Mouse (Mus musculus) limb, embryonic 14.5 days (tissue): Measurements from ENCODE around the gene Gbf1. TPM values are rescaled to one million over a fixed set of nuclear protein-coding genes. Genes with fewer than 3 reads are reported as not detected.

ENCODE experiments used
- ATAC-seq: fragments of 200-750 bp; cut with Nextera tagmentation; 2 replicates; pipeline ENCODE4 v1.8.0; 2017; ENCODE audit warnings: low read depth, moderate number of reproducible peaks, moderate TSS enrichment; ENCODE audit not compliant: low FRiP score
- DNase-seq: peaks from one replicate; pipeline ENCODE4 v3.0.0-alpha.2; 2015; ENCODE audit warnings: low spot score
- H3K27ac ChIP-seq: fragments of 300-500 bp; sonication (generic); replicated peaks from 2 replicates; pipeline ENCODE4 v1.5.1; 2014; ENCODE audit warnings: low read depth, mild to moderate bottlenecking, low read length, moderate library complexity, mixed read lengths
- H3K27me3 ChIP-seq: fragments of 300-500 bp; sonication (generic); 2 replicates; pipeline ENCODE4 v1.6.1; 2014; ENCODE audit warnings: low read length, mixed read lengths; ENCODE audit not compliant: control insufficient read depth, insufficient read depth
- H3K36me3 ChIP-seq: fragments of 300-500 bp; sonication (generic); 2 replicates; pipeline ENCODE4 v1.6.1; 2014; ENCODE audit warnings: mild to moderate bottlenecking, low read length, moderate library complexity, mixed read lengths; ENCODE audit not compliant: control insufficient read depth, insufficient read depth
- H3K4me1 ChIP-seq: fragments of 300-500 bp; sonication (generic); 2 replicates; pipeline ENCODE4 v1.6.1; 2014; ENCODE audit warnings: antibody characterized with exemption, low read length, mixed read lengths; ENCODE audit not compliant: control insufficient read depth, insufficient read depth
- H3K4me2 ChIP-seq: fragments of 300-500 bp; sonication (generic); replicated peaks from 2 replicates; pipeline ENCODE4 v1.6.1; 2014; ENCODE audit warnings: low read depth, mild to moderate bottlenecking, low read length, moderate library complexity; ENCODE audit not compliant: severe bottlenecking
- H3K4me3 ChIP-seq: fragments of 300-500 bp; sonication (generic); replicated peaks from 2 replicates; pipeline ENCODE4 v1.5.1; 2014; ENCODE audit warnings: low read length
- H3K9ac ChIP-seq: fragments of 300-500 bp; sonication (generic); 2 replicates; pipeline ENCODE4 v1.6.1; 2014; ENCODE audit warnings: mild to moderate bottlenecking, low read depth, low read length, moderate library complexity; ENCODE audit not compliant: severe bottlenecking
- H3K9me3 ChIP-seq: fragments of 300-500 bp; sonication (generic); 2 replicates; pipeline ENCODE4 v1.6.1; 2016; ENCODE audit warnings: low read length; ENCODE audit not compliant: control insufficient read depth
- POLR2A ChIP-seq: fragments of 200-500 bp; IDR thresholded peaks from 2 replicates; pipeline ENCODE4 v1.8.0; 2012; ENCODE audit warnings: inconsistent platforms, mild to moderate bottlenecking, moderate library complexity, borderline replicate concordance; ENCODE audit not compliant: insufficient read depth, insufficient read length; ENCODE audit errors: extremely low read depth
- WGBS: fragments of 180-500 bp; shearing (Covaris S2); extraction: QIAGEN DNeasy Blood & Tissue Kit; methylation state at CpG from one replicate; pipeline ENCODE4 v1.1.7; 2014; 5-methylcytosine and 5-hydroxymethylcytosine counted together
- polyA plus RNA-seq, 2 experiments: library from polyadenylated mRNA; depleted of rRNA in 1 of 2; stranded (reverse) in 1 of 2; unstranded in 1 of 2; fragments of >200 nt; fragmentation: Nextera tagmentation in 1 of 2; extraction: Ambion mirVana in 1 of 2; gene quantifications; 2 replicates each; pipeline versions ENCODE4 v1.2.1 to v1.2.3; 2012 to 2014

Gene Gbf1
- polyA plus RNA-seq, 2 experiments = 66.8 to 92.1 TPM

DNA sequence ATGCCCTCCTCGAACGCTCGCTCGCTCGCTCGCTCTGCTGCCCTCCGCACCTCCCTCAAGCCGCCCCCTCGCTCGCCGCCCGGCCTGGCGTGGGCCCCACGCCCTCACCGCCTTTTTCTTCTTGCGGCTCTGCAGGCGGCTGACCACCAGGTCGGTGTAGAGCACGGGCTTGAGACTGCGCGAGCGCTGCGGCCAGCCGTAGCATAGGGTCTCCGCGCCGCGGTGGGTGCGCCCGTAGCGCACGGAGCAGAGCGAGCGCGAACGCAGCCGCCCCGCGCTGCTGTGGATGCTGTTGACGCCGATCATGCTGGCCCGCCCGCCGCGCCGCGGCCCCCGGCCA lies 165.2 kb downstream of the Gbf1 start:
- H3K4me1 ChIP-seq = peaks cover 7% of the 10 kb centered on the region
- no peaks in the 10 kb centered on the region for H3K36me3 ChIP-seq
- peak overlapping the region; percentile 70 for H3K4me2 ChIP-seq
- ATAC-seq (peak; percentile 34; the same call in 1 of the 2 replicates), DNase-seq (no peak)
- TF ChIP-seq POLR2A = no peak
- peak overlapping the region; percentile 43 for H3K9ac ChIP-seq
- H3K4me3 ChIP-seq = peak overlapping the region; percentile 43
- no peak overlapping the region for H3K27ac ChIP-seq
- 0% methylated on average over 25 of the region's 48 CpGs for WGBS
- peaks cover 86% of the 10 kb centered on the region for H3K27me3 ChIP-seq
- H3K9me3 ChIP-seq = no peaks in the 10 kb centered on the region

DNA sequence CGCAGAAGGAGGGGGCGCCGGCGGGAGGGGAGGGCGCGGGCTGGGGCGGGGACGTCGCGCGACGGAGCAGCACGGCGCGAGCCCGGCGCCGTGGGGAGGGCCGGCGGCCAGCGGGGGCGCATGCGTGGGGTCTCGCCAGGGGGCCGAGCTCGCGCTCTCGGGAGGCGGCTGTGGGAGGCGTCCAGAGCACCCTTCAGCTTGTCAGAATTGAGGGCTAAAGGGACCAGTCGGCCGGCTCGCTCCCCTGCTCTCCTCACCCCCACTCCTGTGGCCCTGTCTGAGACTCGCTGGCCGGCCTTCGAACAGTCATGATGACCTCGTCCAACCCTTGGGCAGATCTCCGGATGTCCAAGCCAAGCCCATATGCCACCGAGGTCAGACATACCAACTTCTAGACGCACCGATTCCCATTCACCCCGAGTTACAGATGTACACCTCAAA lies 165.7 kb downstream of the Gbf1 start:
- no peak for TF ChIP-seq POLR2A
- peak overlapping the region; percentile 70 for H3K4me2 ChIP-seq
- DNase-seq (no peak), ATAC-seq (no peak)
- no peaks in the 10 kb centered on the region for H3K9me3 ChIP-seq
- peaks cover 91% of the 10 kb centered on the region for H3K27me3 ChIP-seq
- no peaks in the 10 kb centered on the region for H3K36me3 ChIP-seq
- peaks cover 7% of the 10 kb centered on the region for H3K4me1 ChIP-seq
- H3K4me3 ChIP-seq = peak overlapping the region; percentile 43
- H3K27ac ChIP-seq = no peak overlapping the region
- H3K9ac ChIP-seq = peak overlapping the region; percentile 43
- WGBS = 2% methylated on average over 30 of the region's 42 CpGs

DNA sequence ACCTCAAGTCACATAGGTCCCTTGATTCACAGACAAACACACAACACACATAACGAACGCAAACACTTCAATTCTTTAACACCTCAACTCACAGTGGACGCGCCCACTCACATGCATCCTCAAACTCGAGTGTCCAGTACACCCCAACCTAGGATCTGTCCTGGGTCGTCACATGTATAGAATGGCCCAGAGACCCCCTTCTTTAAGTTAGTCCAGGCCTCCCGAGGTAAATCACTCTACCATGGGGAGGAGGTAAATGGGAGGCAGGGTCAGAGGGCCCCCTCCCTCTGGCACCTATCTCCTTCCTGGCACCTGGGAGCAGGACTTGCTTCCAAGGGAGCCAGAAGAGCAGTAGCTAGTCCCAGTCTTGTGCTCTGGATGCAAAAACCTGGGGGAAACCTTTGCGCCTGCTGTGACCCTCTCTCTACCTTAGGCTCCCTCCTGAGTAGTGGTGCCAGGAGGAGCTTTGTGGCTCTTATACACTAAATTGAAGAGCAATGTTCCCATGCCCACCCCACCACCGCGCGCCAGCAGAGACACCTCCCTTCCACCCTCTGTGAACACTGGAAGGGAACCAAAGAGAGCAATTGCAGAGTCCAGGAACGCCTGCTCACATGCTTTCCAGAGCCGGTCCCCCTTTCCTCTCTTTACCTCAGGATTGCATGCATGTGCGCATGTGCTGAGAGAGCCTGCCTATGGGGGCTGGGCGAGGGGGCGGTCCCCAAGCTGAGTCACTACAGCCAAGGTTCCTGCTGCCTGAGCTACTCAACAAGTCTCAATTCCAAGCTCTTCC lies 166.5 kb downstream of the Gbf1 start:
- Histone ChIP-seq H3K9ac (no peak overlapping the region), H3K4me3 (peak overlapping the region; percentile 43; the same call in 1 of the 2 replicates), H3K27ac (no peak overlapping the region), H3K4me1 (peaks cover 7% of the 10 kb centered on the region), H3K36me3 (no peaks in the 10 kb centered on the region), H3K27me3 (peaks cover 90% of the 10 kb centered on the region), H3K9me3 (no peaks in the 10 kb centered on the region), H3K4me2 (peak overlapping the region; percentile 70)
- ATAC-seq (peak; percentile 51; the same call in 1 of the 2 replicates), DNase-seq (peak; percentile 69)
- TF ChIP-seq POLR2A = no peak
- WGBS = 15% methylated on average over 15 of the region's 16 CpGs

- DNase-seq (no peak), ATAC-seq (no peak)
- WGBS = 81% methylated on average over 8 of the region's 8 CpGs
- Histone ChIP-seq H3K27ac (no peak overlapping the region), H3K9ac (no peak overlapping the region), H3K27me3 (peaks cover 89% of the 10 kb centered on the region), H3K4me2 (no peak overlapping the region), H3K36me3 (no peaks in the 10 kb centered on the region), H3K9me3 (no peaks in the 10 kb centered on the region), H3K4me1 (peaks cover 7% of the 10 kb centered on the region), H3K4me3 (no peak overlapping the region)
- TF ChIP-seq POLR2A = no peak
Observed at GRCm38 (mm10) chr19:46320076-46320785, 167.9 kb downstream of the Gbf1 start.

DNA sequence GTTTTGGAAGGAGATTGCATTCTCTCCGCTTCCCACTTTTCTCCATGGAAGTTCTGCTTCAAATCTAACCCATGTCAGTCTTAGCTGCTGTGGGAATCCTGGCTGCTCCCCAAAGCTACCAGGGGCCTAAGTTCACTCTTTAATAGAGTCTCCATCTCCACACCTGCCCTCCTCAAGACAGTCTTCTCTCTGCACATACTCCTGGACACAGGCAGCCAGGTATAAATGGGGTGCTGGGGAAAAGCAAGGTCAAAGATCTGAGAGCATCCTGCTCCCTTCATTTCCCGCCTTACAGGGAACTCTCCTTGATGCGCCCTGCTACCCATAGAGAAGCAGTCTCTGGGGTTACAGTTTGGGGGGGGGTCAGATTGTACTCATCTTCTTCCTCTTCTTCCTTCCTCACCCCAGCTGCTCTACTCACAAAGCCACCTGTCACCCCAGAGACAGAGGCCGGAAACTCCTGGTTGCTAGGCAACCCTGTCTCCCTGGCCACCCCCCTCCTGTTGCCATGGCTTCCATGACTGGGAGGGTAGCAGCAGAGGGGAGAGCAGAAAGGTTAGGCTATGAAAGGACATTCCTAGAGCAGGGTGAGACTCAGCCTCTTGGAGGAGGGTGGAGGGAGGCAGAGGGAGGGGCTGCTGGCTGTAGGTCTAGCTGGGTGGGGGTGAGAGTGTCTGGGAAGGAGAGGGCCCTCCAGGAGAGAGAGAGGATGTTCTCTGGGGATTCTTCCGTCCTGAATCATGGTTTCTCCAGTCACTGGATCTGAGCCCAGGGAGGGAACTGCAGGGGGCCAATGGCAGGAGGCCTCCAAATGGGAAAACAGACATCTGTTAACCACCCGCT lies 169.0 kb downstream of the Gbf1 start:
- Histone ChIP-seq H3K27me3 (peaks cover 88% of the 10 kb centered on the region), H3K36me3 (no peaks in the 10 kb centered on the region), H3K4me2 (no peak overlapping the region), H3K9ac (no peak overlapping the region), H3K4me1 (peaks cover 7% of the 10 kb centered on the region), H3K9me3 (no peaks in the 10 kb centered on the region), H3K27ac (no peak overlapping the region), H3K4me3 (no peak overlapping the region)
- WGBS = 17% methylated on average over 6 of the region's 6 CpGs
- DNase-seq (peak; percentile 42), ATAC-seq (no peak)
- TF ChIP-seq POLR2A = no peak
